Mouse (Mus musculus) layer of hippocampus, postnatal 14 days (tissue): Measurements from ENCODE around the gene Hoxb4. TPM values are rescaled to one million over a fixed set of nuclear protein-coding genes. Genes with fewer than 3 reads are reported as not detected.

Source experiments
- DNase-seq, 2 experiments: peaks; one replicate each; pipeline ENCODE4 v3.0.0; 2021 to 2022; ENCODE audit warnings: low spot score in 2 of 2, mixed read lengths in 1 of 2
- total RNA-seq, 2 experiments: library from RNA; stranded (reverse); gene quantifications; 2 replicates each; pipeline ENCODE4 v1.2.3; 2021

Gene Hoxb4
- total RNA-seq, 2 experiments from 2014 or later = not detected

- DNase-seq = no peak
Measured at GRCm38 (mm10) chr11:96297968-96298635, 20.0 kb upstream of the Hoxb4 start.

DNA sequence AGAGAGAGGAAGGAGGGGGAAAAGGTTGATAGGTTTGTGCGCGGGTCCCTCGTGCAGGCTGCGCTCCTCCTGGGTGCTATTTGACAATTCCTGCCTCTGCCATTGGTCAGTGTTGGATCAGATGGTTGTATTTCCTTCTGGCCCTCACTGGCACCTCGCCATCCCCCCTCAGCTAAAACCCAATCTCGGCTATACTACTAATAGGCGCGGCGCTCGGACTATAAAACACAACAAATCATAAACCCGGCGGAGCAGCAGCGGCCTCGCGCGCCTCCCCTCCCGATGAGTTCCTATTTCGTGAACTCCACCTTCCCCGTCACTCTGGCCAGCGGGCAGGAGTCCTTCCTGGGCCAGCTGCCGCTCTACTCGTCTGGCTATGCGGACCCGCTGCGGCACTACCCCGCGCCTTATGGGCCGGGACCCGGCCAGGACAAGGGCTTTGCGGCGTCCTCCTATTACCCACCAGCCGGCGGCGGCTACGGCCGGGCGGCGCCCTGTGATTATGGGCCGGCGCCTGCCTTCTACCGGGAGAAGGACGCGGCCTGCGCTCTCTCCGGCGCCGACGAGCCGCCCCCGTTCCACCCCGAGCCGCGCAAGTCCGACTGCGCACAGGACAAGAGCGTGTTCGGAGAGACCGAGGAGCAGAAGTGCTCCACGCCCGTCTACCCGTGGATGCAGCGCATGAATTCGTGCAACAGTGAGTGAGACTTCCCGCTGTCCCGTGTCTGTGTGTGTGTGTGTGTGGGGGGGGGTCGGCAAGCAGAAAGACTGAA is 19.0 kb upstream of the Hoxb4 start:
- no peak for DNase-seq

DNA sequence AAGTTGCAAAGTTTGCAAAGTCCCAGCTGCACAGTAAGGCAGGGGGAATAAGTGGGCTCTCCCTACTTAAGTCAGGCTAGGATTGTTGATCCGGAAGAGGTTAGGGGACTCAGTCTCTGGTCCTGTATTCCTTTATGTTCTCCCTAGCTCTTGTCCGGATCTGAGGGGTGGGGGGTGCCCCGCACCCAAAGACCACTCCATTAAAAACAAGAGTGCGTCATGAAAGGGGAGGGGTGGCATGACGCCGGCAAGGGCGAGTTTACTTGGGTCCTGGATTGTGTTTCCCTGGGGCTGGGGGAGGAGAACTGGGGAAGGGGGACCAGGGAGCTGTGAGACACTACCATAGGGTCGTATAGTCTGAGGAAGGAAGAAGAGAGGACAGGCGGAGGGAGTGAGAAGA is 18.3 kb upstream of the Hoxb4 start:
- no peak for DNase-seq

DNA sequence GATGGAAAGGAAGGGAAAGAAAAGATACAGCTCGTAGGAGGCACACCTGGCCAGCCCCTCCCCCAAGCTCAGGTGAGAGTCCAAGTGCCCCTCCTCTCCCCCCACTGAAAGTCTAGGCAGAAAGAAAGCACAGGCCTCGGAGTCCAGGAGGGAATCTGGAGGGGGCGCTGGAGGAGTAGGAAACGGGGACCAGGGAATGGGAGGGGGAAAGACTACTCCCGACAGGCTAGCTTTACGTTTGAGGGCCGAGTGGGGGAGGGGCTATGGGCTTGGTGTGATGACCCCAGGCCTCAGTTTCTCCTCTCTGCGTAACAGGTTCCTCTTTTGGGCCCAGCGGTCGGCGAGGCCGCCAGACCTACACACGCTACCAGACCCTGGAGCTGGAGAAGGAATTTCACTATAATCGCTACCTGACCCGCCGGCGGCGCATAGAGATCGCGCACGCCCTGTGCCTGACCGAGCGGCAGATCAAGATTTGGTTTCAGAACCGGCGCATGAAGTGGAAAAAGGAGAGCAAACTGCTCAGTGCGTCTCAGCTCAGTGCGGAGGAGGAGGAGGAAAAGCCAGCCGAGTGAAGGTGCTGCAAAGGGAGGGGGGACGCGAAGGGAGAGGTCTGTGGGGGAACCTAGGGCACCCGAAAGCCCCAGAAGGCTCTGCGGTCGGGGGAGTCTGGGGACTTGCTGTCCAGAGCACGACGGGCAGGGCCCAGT is 17.6 kb upstream of the Hoxb4 start:
- no peak for DNase-seq

- no peak for DNase-seq
Measured at GRCm38 (mm10) chr11:96301064-96301431, 17.0 kb upstream of the Hoxb4 start.

GRCm38 (mm10) chr11:96301837-96302236 is 16.2 kb upstream of the Hoxb4 start:
- peak in 1 of 2 experiments; percentile 49 for DNase-seq

DNA sequence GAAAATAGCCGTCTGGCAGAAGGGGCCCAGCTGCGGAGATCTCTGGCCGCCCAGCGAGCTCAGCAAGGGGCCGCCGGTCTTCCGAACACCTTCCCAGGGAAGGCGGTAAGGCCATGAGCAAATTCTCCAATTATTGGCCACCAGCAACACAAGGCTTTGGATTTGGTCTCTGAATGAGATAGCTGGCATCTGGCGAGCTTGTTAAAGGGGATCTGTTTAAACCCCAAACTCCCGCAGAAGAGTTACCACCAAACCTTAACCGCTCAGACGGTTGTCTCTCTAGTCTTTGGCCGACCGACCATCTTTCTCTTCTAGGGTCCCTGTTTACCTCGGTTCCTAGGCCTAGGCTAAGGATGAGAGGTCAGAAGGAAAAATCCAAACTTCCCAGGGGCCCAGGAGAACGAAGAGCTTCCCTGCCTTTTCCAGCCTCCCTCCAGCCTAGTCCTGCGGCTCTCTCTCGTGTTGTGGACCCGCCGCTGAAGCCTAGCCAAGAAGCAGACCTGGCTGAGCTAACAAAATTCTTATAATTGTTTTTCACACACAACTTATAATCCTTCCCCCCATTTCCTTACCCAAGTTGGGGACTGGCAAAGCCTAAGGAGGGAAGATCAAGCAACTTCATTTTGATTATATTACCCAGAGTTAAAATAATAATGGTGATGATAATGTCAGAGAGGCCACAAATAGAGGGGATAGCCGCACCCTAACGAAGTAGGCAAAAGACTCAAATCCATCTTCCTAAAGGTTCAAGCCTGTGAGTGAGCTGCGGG is 15.5 kb upstream of the Hoxb4 start:
- no peak for DNase-seq

DNA sequence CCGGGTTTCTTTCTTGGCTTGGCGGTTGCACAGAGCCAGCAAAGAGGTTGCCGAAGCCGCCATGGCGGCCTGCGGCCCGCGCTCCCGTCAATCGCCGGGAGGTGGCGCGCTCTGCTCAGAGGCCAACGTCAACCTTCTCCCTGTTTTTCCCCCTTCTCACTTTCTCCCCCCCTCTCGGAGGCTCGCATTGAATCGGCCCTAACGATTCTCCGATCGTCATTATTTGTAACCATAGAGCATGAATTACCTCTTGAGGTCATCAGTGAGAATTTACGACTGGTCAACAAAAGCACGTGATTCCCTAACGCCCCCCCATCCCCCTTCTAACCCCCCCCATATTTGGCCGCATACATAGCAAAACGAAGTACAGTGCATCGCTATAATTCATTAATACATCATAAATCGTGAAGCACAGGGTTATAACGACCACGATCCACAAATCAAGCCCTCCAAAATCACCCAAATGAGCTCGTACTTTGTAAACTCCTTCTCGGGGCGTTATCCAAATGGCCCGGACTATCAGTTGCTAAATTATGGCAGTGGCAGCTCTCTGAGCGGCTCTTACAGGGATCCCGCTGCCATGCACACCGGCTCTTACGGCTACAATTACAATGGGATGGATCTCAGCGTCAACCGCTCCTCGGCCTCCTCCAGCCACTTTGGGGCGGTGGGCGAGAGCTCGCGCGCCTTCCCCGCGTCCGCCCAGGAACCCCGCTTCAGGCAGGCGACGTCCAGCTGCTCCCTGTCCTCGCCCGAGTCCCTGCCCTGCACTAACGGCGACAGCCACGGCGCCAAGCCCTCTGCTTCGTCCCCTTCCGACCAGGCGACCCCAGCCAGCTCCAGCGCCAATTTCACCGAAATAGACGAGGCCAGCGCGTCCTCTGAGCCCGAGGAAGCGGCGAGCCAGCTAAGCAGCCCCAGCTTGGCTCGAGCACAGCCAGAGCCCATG is 14.6 kb upstream of the Hoxb4 start, which contains the start of gene Hoxb5:
Gene Hoxb5, plus strand, starts transcription at position 186 of the 949 bp plus-strand sequence.
- no peak for DNase-seq

GRCm38 (mm10) chr11:96304381-96305195 is 13.5 kb upstream of the Hoxb4 start:
- no peak for DNase-seq

GRCm38 (mm10) chr11:96305505-96306182 is 12.4 kb upstream of the Hoxb4 start:
- no peak for DNase-seq

GRCm38 (mm10) chr11:96306183-96306907 is 11.7 kb upstream of the Hoxb4 start:
- no peak for DNase-seq

GRCm38 (mm10) chr11:96306908-96307269 is 11.2 kb upstream of the Hoxb4 start:
- no peak for DNase-seq

- DNase-seq = no peak
Measured at GRCm38 (mm10) chr11:96308763-96309162, 9.3 kb upstream of the Hoxb4 start.

DNA sequence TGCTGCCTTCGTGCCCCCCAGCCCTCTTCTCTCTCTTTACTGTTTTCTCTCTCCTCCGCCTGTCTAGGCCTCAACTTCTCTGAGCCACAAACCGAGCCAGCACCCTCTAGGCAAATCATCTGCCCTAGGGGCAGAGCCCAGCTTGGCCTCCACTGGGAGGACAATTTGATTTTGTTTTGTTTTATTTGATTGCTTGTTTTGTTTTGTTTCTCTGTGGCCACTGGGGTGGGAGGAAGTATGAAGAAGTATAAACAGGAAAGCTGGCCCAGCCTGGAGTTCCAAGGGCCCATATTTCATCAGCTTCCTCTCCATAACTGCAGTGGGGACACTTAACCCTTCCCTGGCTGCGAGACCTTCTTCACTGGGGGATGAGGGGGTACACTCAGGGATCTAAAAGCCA is 8.8 kb upstream of the Hoxb4 start:
- DNase-seq = no peak

DNA sequence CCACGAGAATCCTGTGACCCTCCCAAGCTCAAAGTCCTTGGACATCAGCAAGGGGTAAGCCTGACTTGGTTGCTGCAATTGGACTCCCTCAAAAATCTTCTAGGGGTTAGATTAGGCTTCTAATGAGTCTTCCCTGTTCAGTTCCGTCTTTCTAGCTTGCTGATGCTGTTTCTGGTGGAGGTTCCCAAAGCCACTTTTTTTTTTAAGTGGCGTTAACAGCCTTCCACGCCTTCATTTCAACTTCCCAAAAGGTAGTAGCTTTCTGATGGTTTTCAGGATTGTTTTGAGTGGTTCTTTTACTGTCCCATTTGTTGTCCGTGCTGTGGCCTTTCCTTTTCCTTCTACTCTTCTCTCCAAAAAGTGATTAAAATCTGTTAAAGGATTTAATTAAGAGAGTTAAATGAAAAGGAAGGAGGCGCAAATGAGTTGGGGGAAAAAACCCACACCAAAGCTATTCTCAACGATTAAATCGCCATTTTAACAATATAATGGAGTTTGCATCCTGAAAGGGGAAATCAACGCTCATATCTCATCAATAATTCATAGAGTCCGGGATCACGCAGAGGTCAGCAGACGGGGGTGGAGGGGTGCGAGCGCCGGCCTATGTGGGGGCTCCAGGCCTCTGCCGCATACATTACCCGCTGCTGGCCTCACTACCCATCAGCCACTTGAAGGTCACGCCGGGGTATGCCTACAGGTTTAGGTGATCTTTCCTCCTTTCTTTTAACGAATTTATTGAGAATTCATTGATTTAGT is 7.7 kb upstream of the Hoxb4 start:
- no peak for DNase-seq

DNA sequence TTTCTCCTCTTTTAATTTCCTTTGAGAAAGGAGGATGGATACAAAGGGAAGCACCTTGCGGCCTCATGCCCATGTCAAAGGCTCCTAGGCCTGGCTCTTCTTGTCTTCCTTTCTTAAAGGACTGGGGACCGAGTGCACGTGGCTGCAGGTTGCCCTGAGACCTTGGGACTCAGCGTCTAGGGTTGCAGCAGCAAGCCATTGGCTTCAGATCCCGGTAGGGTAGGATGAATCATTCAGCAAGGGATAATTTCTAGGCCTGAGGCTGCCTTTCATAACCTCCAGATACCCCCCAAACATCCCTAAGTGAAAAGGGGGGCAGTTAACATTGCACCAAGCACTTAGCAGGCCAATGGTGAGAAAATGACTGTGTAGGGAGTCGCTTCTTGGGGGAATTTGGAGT is 7.0 kb upstream of the Hoxb4 start:
- DNase-seq = no peak
